Mouse (Mus musculus) liver, embryonic 15.5 days (tissue): ENCODE results near the gene Ankrd45. TPM values are rescaled to one million over a fixed set of nuclear protein-coding genes. Genes with fewer than 3 reads are reported as not detected.
"Not testable (repeated sequence)": the region's sequence is repeated elsewhere in the genome, so short reads cannot be mapped to it uniquely, and the experiment has no call there.

ENCODE experiments used
- ATAC-seq: fragments of 200-750 bp; cut with Nextera tagmentation; 2 replicates; pipeline ENCODE4 v1.8.0; 2017; ENCODE audit warnings: moderate number of reproducible peaks, mild to moderate bottlenecking, moderate library complexity; ENCODE audit not compliant: insufficient read depth
- H3K27ac ChIP-seq: fragments of 300-500 bp; sonication (generic); replicated peaks from 2 replicates; pipeline ENCODE4 v1.5.1; 2015; ENCODE audit warnings: mild to moderate bottlenecking, inconsistent platforms
- H3K27me3 ChIP-seq: fragments of 300-500 bp; sonication (generic); 2 replicates; pipeline ENCODE4 v1.6.1; 2015; ENCODE audit warnings: mild to moderate bottlenecking, inconsistent platforms
- H3K36me3 ChIP-seq: fragments of 300-500 bp; sonication (generic); replicated peaks from 2 replicates; pipeline ENCODE4 v1.6.1; 2015; ENCODE audit warnings: moderate library complexity, mild to moderate bottlenecking, inconsistent platforms
- H3K4me1 ChIP-seq: fragments of 300-500 bp; sonication (generic); replicated peaks from 2 replicates; pipeline ENCODE4 v1.6.1; 2015; ENCODE audit warnings: inconsistent platforms
- H3K4me2 ChIP-seq: fragments of 300-500 bp; sonication (generic); 2 replicates; pipeline ENCODE4 v1.6.1; 2015; ENCODE audit warnings: moderate library complexity, mild to moderate bottlenecking, inconsistent platforms
- H3K4me3 ChIP-seq: fragments of 300-500 bp; sonication (generic); replicated peaks from 2 replicates; pipeline ENCODE4 v1.5.1; 2015; ENCODE audit warnings: mild to moderate bottlenecking, inconsistent platforms
- H3K9ac ChIP-seq: fragments of 300-500 bp; sonication (generic); 2 replicates; pipeline ENCODE4 v1.6.1; 2015; ENCODE audit warnings: moderate library complexity, mild to moderate bottlenecking, inconsistent platforms
- H3K9me3 ChIP-seq: fragments of 300-500 bp; sonication (generic); replicated peaks from 2 replicates; pipeline ENCODE4 v1.6.1; 2016; ENCODE audit warnings: inconsistent platforms
- WGBS: fragments of 180-500 bp; shearing (Covaris S2); methylation state at CpG from one replicate; pipeline ENCODE4 v1.1.7; 2015; ENCODE audit warnings: mixed read lengths; ENCODE audit not compliant: insufficient replicate concordance; 5-methylcytosine and 5-hydroxymethylcytosine counted together
- polyA plus RNA-seq: library from polyadenylated mRNA; unstranded; fragments of >200 nt; fragmentation: Nextera tagmentation; extraction: Ambion mirVana; gene quantifications from 2 replicates; pipeline ENCODE4 v1.2.1, GENCODE M21; 2015

Gene Ankrd45
- polyA plus RNA-seq, 1 experiment from 2014 or later = 0.09 TPM

DNA sequence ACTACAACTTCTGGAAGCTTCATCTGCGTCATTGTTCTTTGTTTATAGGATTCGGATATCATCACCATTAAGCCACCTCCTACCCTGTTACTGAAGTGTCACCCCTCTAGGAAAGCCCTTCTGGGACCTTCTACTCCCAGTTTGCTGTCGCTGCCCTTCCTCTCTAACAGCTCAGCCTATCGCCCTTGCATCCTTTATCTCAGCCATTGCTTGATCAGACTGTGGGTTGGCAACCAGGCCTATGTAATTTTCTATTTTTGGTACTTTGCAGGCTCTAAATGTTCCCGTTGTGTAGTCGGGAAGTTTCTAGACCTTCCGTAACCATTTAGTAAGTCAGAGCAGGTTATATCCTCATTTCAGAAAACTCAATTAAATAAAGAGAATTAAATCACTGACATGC lies 725 bp downstream of the Ankrd45 start:
- 68% methylated on average over 7 of the region's 7 CpGs for WGBS
- no peaks in the 10 kb centered on the region for H3K36me3 ChIP-seq
- no peak overlapping the region for H3K4me2 ChIP-seq
- H3K4me3 ChIP-seq = no peak overlapping the region
- peaks cover 10% of the 10 kb centered on the region for H3K27me3 ChIP-seq
- ATAC-seq = no peak
- no peaks in the 10 kb centered on the region for H3K9me3 ChIP-seq
- H3K4me1 ChIP-seq = 0 out of 2 replicates have a peak, but pooled peaks cover 4% of the 10 kb centered on the region
- no peak overlapping the region for H3K27ac ChIP-seq
- no peak overlapping the region for H3K9ac ChIP-seq

- 59% methylated on average over 8 of the region's 8 CpGs for WGBS
- H3K4me2 ChIP-seq, H3K9me3 ChIP-seq, H3K9ac ChIP-seq, H3K36me3 ChIP-seq, ATAC-seq, H3K4me1 ChIP-seq, H3K4me3 ChIP-seq, H3K27me3 ChIP-seq, H3K27ac ChIP-seq: not testable (repeated sequence)
Observed at GRCm38 (mm10) chr1:161145611-161146010, 3.1 kb downstream of the Ankrd45 start.

DNA sequence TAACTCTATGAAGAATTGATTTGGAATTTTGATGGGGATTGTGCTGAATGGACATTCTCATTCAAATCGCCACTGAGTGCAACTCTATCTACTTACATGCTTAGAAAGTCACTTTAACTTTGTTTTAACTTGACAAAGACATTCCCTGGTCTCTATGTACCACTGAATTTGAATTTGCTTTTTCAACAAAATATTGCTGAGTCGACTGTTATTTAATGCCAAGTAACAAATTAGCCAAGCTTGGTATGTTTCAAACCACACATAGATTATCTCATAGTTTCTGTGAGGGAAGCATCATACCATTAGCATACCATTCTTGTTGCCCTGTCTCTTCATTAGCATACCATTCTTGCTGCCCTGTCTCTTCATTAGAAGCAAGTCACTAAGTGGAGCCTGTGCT lies 5.4 kb downstream of the Ankrd45 start:
- ATAC-seq = no peak
- WGBS = 52% methylated on average over 2 of the region's 2 CpGs
- Histone ChIP-seq H3K27me3 (peaks cover 4% of the 10 kb centered on the region), H3K4me2 (no peak overlapping the region), H3K27ac (no peak overlapping the region), H3K4me1 (no peaks in the 10 kb centered on the region), H3K36me3 (no peaks in the 10 kb centered on the region), H3K9ac (no peak overlapping the region), H3K9me3 (no peaks in the 10 kb centered on the region), H3K4me3 (no peak overlapping the region)

- ATAC-seq = no peak
- H3K27ac ChIP-seq = no peak overlapping the region
- 65% methylated on average over 6 of the region's 6 CpGs for WGBS
- no peaks in the 10 kb centered on the region for H3K36me3 ChIP-seq
- H3K4me1 ChIP-seq = no peaks in the 10 kb centered on the region
- H3K4me3 ChIP-seq = no peak overlapping the region
- no peaks in the 10 kb centered on the region for H3K9me3 ChIP-seq
- H3K4me2 ChIP-seq = no peak overlapping the region
- H3K27me3 ChIP-seq = no peaks in the 10 kb centered on the region
- H3K9ac ChIP-seq = no peak overlapping the region
Observed at GRCm38 (mm10) chr1:161151098-161151497, 8.6 kb downstream of the Ankrd45 start.

- 68% methylated on average over 10 of the region's 10 CpGs for WGBS
- Histone ChIP-seq H3K27me3 (peaks cover 3% of the 10 kb centered on the region), H3K4me2 (no peak overlapping the region)
Observed at GRCm38 (mm10) chr1:161156546-161156945, 14.1 kb downstream of the Ankrd45 start.

DNA sequence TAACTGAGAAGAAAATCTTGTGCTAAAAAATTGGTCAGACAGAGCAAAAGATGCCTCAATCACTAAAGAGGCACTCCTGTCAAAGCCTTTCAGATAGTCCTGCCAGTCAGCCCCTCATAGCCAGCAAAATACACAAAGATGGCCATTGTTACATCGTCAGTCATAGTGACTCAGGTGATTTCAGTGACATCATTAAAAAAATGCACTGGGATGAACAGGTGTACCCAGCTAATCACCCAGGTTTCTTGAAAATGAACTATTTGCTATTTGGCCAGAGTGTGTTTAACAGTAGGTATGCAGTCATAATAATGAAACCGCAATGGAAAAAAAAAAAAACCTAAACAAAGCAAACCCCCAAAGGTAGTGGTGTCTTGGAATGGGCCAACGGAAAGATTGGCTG lies 16.7 kb downstream of the Ankrd45 start, which contains the start of gene Tex50:
Gene Tex50, minus strand, starts transcription at position 101 of the 400 bp plus-strand sequence.
- Histone ChIP-seq H3K9me3 (no peaks in the 10 kb centered on the region), H3K27ac (no peak within 1 kb of the TSS), H3K4me1 (no peaks in the 10 kb centered on the region), H3K4me3 (no peak within 1 kb of the TSS), H3K4me2 (no peak within 1 kb of the TSS), H3K36me3 (no peaks in the 10 kb centered on the region), H3K27me3 (peaks cover 3% of the 10 kb centered on the region), H3K9ac (no peak within 1 kb of the TSS)
- WGBS = 63% methylated on average over 3 of the region's 3 CpGs
- no peak for ATAC-seq

More at GRCm38 (mm10) chr1:161156546-161156945, 14.1 kb downstream of the Ankrd45 start:
- H3K4me3 ChIP-seq = no peak overlapping the region
- H3K36me3 ChIP-seq = no peaks in the 10 kb centered on the region
- no peak overlapping the region for H3K9ac ChIP-seq
- no peaks in the 10 kb centered on the region for H3K9me3 ChIP-seq
- ATAC-seq = no peak
- no peaks in the 10 kb centered on the region for H3K4me1 ChIP-seq
- H3K27ac ChIP-seq = no peak overlapping the region

DNA sequence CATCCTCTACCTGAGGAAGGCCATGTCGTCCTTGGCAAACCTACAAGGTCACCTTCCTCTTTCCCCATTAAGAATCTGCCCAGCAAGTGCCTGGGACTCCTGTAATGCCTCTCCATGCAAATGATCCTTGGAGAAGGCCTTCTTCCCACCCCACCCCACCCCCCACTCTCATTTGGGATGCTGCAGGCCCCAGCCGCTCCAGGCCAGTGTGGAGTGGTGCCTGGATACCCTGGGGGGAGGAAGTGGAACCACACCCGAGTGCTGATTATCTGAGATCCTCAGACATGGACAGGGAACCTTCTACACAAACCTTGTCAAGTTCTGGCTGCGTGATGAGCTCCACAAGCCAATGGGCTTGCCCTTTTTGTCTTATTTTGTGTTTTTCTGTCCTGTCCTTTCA lies 17.8 kb downstream of the Ankrd45 start:
- 27% methylated on average over 4 of the region's 4 CpGs for WGBS
- no peaks in the 10 kb centered on the region for H3K4me1 ChIP-seq
- H3K4me2 ChIP-seq = no peak overlapping the region
- no peak overlapping the region for H3K9ac ChIP-seq
- peaks cover 3% of the 10 kb centered on the region for H3K27me3 ChIP-seq
- no peak overlapping the region for H3K4me3 ChIP-seq
- no peak for ATAC-seq
- no peak overlapping the region for H3K27ac ChIP-seq
- no peaks in the 10 kb centered on the region for H3K36me3 ChIP-seq
- no peaks in the 10 kb centered on the region for H3K9me3 ChIP-seq

DNA sequence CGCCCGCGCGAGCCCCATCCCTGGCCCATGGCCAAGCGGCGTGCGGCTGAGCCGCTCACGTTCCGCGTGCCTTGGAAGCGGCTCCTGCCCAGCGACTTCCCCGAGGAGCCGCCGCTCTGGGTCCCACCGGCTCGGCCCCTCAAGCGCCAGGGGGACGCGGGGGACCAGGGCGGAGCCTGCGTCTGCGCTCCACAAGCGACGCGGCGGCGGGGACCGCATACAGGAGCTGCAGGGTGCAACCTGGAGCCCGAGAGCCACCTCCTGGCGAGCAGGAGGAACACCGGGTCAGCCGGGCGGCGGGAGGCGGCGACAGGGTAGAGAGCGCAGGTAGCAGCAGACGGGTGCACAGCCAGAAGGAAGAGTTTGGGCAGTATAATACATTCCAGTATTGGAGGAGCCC lies 28.2 kb downstream of the Ankrd45 start:
- WGBS = 2% methylated on average over 40 of the region's 40 CpGs
- H3K27me3 ChIP-seq = peaks cover 74% of the 10 kb centered on the region
- no peak overlapping the region for H3K9ac ChIP-seq
- peak overlapping the region; percentile 71 for H3K4me2 ChIP-seq
- H3K27ac ChIP-seq = no peak overlapping the region
- H3K36me3 ChIP-seq = no peaks in the 10 kb centered on the region
- ATAC-seq = peak; percentile 67
- H3K4me1 ChIP-seq = no peaks in the 10 kb centered on the region
- H3K4me3 ChIP-seq = peak overlapping the region; percentile 56
- no peaks in the 10 kb centered on the region for H3K9me3 ChIP-seq

DNA sequence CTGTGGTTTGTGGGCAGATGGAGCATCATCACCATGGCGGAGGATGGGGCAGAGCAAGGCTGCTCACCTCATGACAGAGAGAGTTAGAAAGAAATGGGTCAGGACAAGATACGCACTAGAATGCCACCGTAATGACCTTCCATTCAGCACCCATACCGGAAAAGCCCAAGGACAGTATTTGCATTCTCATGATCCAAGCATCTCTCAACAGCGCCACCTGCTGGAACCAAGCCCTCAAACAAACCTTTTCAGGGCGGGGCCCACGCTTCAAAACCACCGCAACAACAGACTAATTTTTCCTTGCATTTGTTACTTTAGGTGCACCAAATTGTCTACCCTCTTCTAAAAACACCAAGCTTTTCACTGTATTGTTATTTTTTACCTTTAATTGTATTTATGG lies 38.2 kb downstream of the Ankrd45 start:
- Histone ChIP-seq H3K4me1 (no peaks in the 10 kb centered on the region), H3K4me2 (no peak overlapping the region), H3K4me3 (no peak overlapping the region), H3K9ac (no peak overlapping the region), H3K36me3 (no peaks in the 10 kb centered on the region), H3K27ac (no peak overlapping the region), H3K27me3 (no peaks in the 10 kb centered on the region), H3K9me3 (no peaks in the 10 kb centered on the region)
- 44% methylated on average over 8 of the region's 8 CpGs for WGBS
- ATAC-seq = no peak

GRCm38 (mm10) chr1:161182386-161182785 lies 39.9 kb downstream of the Ankrd45 start:
- no peak overlapping the region for H3K4me2 ChIP-seq
- no peaks in the 10 kb centered on the region for H3K9me3 ChIP-seq
- no peak overlapping the region for H3K27ac ChIP-seq
- H3K27me3 ChIP-seq = no peaks in the 10 kb centered on the region
- H3K4me3 ChIP-seq = no peak overlapping the region
- H3K4me1 ChIP-seq = no peaks in the 10 kb centered on the region
- H3K9ac ChIP-seq = no peak overlapping the region
- no peak for ATAC-seq
- H3K36me3 ChIP-seq = no peaks in the 10 kb centered on the region
- WGBS = 70% methylated on average over 9 of the region's 9 CpGs

DNA sequence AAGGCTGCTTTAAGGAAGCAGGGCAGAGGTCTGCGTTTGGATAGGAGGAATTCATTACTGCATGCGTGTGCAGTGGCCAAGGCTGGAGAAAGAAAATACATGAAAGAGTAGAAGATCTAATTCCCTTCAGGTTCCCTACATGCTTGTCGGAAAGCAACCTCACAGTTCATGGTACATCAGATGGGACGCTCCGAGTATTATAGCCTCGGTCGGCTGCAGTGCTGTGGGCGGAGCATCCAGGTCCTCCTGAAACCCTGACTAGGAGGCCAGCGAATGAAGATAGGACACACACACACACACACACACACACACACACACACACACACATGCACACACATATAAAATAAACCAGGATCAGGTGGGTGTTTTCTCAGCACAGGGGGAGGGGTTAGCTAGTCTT lies 41.2 kb downstream of the Ankrd45 start:
- no peaks in the 10 kb centered on the region for H3K27me3 ChIP-seq
- WGBS = 61% methylated on average over 9 of the region's 9 CpGs
- no peak overlapping the region for H3K4me2 ChIP-seq
- no peaks in the 10 kb centered on the region for H3K36me3 ChIP-seq
- H3K27ac ChIP-seq = no peak overlapping the region
- H3K4me1 ChIP-seq = no peaks in the 10 kb centered on the region
- no peaks in the 10 kb centered on the region for H3K9me3 ChIP-seq
- ATAC-seq = no peak
- no peak overlapping the region for H3K4me3 ChIP-seq
- no peak overlapping the region for H3K9ac ChIP-seq

GRCm38 (mm10) chr1:161185431-161185830 lies 42.9 kb downstream of the Ankrd45 start:
- Histone ChIP-seq H3K9me3 (no peaks in the 10 kb centered on the region), H3K4me1 (no peaks in the 10 kb centered on the region), H3K27me3 (no peaks in the 10 kb centered on the region), H3K36me3 (no peaks in the 10 kb centered on the region), H3K27ac (no peak overlapping the region), H3K4me3 (no peak overlapping the region), H3K9ac (no peak overlapping the region), H3K4me2 (no peak overlapping the region)
- 68% methylated on average over 3 of the region's 3 CpGs for WGBS
- ATAC-seq = no peak
